Mouse (Mus musculus) spleen, adult 2 months (tissue): ENCODE data around the gene Wfdc11.

ENCODE experiments used
- CTCF ChIP-seq: fragments of 200-500 bp; IDR thresholded peaks from 2 replicates; pipeline ENCODE4 v1.5.1; 2011; ENCODE audit warnings: mild to moderate bottlenecking, inconsistent platforms; ENCODE audit not compliant: insufficient read depth, insufficient read length, insufficient replicate concordance; ENCODE audit errors: extremely low read depth
- POLR2A ChIP-seq: fragments of 200-500 bp; IDR thresholded peaks from 2 replicates; pipeline ENCODE4 v1.6.1; 2011; ENCODE audit warnings: low read depth, low read length, inconsistent platforms

GRCm38 (mm10) chr2:164670261-164670660, 3.6 kb downstream of the Wfdc11 start:
- no peak for TF ChIP-seq CTCF
- TF ChIP-seq POLR2A = no peak
